Mouse (Mus musculus): ENCODE measurements around the gene Ggn. TPM values are rescaled to one million over a fixed set of nuclear protein-coding genes. Genes with fewer than 3 reads are reported as not detected.

Gene Ggn
- polyA plus RNA-seq, 1 experiment from 2014 or later, result 0.57 TPM

GRCm38 (mm10) chr7:29144006-29144405, 26.0 kb upstream of the Ggn start:
- Histone ChIP-seq H3K4me3 (replicated peaks) (no peak overlapping the region), H3K9me3 (no peaks in the 10 kb centered on the region), H3K4me2 (no peak overlapping the region), H3K36me3 (replicated peaks) (no peaks in the 10 kb centered on the region), H3K4me1 (no peaks in the 10 kb centered on the region), H3K27ac (no peak overlapping the region), H3K27me3 (no peaks in the 10 kb centered on the region), H3K9ac (no peak overlapping the region)
- no peak for ATAC-seq (ENCODE audit: low FRiP score)
- 95% methylated on average over 4 of the region's 4 CpGs for WGBS

GRCm38 (mm10) chr7:29146625-29147367, 23.2 kb upstream of the Ggn start:
- Histone ChIP-seq H3K4me3 (replicated peaks) (no peak overlapping the region), H3K27ac (no peak overlapping the region), H3K27me3 (peaks cover 5% of the 10 kb centered on the region; the same call in 1 of the 2 replicates), H3K9ac (no peak overlapping the region), H3K4me1 (no peaks in the 10 kb centered on the region), H3K9me3 (no peaks in the 10 kb centered on the region), H3K4me2 (no peak overlapping the region), H3K36me3 (replicated peaks) (no peaks in the 10 kb centered on the region)
- WGBS, result 87% methylated on average over 7 of the region's 7 CpGs
- ATAC-seq (ENCODE audit: low FRiP score), result no peak

DNA sequence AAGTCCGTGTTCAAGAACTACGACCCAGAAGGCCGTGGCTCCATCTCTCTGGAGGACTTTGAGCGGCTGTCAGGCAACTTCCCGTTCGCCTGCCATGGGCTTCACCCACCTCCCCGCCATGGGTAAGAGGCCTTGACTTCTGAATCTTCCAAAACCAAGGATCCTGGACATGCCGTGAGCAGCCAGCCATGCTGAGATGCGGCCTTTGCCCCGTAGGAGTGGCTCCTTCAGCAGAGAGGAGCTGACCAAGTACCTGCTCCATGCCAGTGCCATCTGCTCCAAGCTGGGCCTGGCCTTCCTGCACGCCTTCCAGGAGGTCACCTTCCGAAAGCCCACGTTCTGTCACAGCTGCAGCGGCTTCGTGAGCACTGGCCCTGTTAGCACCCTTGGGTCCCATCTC, 21.2 kb upstream of the Ggn start:
- Histone ChIP-seq H3K27ac (no peak overlapping the region), H3K9ac (no peak overlapping the region), H3K27me3 (peaks cover 5% of the 10 kb centered on the region; the same call in 1 of the 2 replicates), H3K9me3 (no peaks in the 10 kb centered on the region), H3K4me3 (replicated peaks) (no peak overlapping the region), H3K4me1 (no peaks in the 10 kb centered on the region), H3K36me3 (replicated peaks) (no peaks in the 10 kb centered on the region), H3K4me2 (no peak overlapping the region)
- no peak for ATAC-seq (ENCODE audit: low FRiP score)
- 87% methylated on average over 15 of the region's 15 CpGs for WGBS

DNA sequence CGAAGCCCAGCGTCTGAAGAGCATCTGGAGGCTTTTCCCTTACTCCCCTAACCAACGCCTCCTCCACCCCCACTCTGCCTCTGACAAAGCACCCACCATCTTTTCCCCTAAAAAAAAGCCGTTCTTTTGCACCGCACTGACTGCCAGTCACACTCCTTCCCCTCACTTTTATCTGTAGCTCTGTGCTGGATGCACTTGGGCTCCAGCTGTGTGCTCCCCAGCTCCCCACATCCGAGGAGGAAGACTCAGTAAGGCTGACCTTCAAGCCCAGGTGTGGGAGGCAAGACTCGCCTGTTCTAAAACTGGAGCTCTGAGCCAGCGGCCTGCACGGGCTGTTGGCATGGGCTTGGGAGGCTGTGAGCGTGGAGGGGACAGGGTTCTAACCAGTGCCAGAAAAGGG, 18.5 kb upstream of the Ggn start:
- Histone ChIP-seq H3K36me3 (replicated peaks) (0 out of 2 replicates have a peak, but pooled peaks cover 3% of the 10 kb centered on the region), H3K27ac (no peak overlapping the region), H3K27me3 (peaks cover 5% of the 10 kb centered on the region; the same call in 1 of the 2 replicates), H3K9me3 (0 out of 2 replicates have a peak, but pooled peaks cover 4% of the 10 kb centered on the region), H3K9ac (no peak overlapping the region), H3K4me1 (peaks cover 8% of the 10 kb centered on the region), H3K4me2 (no peak overlapping the region), H3K4me3 (replicated peaks) (no peak overlapping the region)
- no peak for ATAC-seq (ENCODE audit: low FRiP score)
- WGBS, result 72% methylated on average over 10 of the region's 10 CpGs

- Histone ChIP-seq H3K4me3 (replicated peaks) (no peak overlapping the region), H3K27ac (no peak overlapping the region), H3K9ac (no peak overlapping the region), H3K36me3 (replicated peaks) (0 out of 2 replicates have a peak, but pooled peaks cover 3% of the 10 kb centered on the region), H3K4me1 (peaks cover 16% of the 10 kb centered on the region), H3K27me3 (peaks cover 24% of the 10 kb centered on the region), H3K4me2 (no peak overlapping the region), H3K9me3 (0 out of 2 replicates have a peak, but pooled peaks cover 4% of the 10 kb centered on the region)
- no peak for ATAC-seq (ENCODE audit: low FRiP score)
- 96% methylated on average over 14 of the region's 14 CpGs for WGBS
These were observed 15.8 kb upstream of the Ggn start for GRCm38 (mm10) chr7:29154018-29154720.

- 8% methylated on average over 35 of the region's 37 CpGs for WGBS
- Histone ChIP-seq H3K4me1 (peaks cover 16% of the 10 kb centered on the region), H3K27ac (peak overlapping the region; percentile 92), H3K36me3 (replicated peaks) (0 out of 2 replicates have a peak, but pooled peaks cover 3% of the 10 kb centered on the region), H3K4me3 (replicated peaks) (peak overlapping the region; percentile 66), H3K9me3 (0 out of 2 replicates have a peak, but pooled peaks cover 4% of the 10 kb centered on the region), H3K9ac (peak overlapping the region; percentile 73), H3K4me2 (peak overlapping the region; percentile 89), H3K27me3 (peaks cover 34% of the 10 kb centered on the region)
- ATAC-seq (ENCODE audit: low FRiP score), result peak; percentile 94
These were observed 14.7 kb upstream of the Ggn start for GRCm38 (mm10) chr7:29155196-29155837.

- Histone ChIP-seq H3K9ac (peak within 1 kb of the TSS; percentile 73), H3K27me3 (peaks cover 34% of the 10 kb centered on the region), H3K4me1 (peaks cover 16% of the 10 kb centered on the region), H3K4me2 (peak within 1 kb of the TSS; percentile 89), H3K36me3 (replicated peaks) (peaks cover 6% of the 10 kb centered on the region; the same call in 1 of the 2 replicates), H3K27ac (peak within 1 kb of the TSS; percentile 92), H3K4me3 (replicated peaks) (peak within 1 kb of the TSS; percentile 66), H3K9me3 (0 out of 2 replicates have a peak, but pooled peaks cover 4% of the 10 kb centered on the region)
- WGBS, result 4% methylated on average over 67 of the region's 68 CpGs
- ATAC-seq (ENCODE audit: low FRiP score), result peak; percentile 87
These were observed 13.9 kb upstream of the Ggn start, which contains the start of gene Fam98c for GRCm38 (mm10) chr7:29155838-29156782. Fam98c (minus strand) TSS chr7:29156234.

DNA sequence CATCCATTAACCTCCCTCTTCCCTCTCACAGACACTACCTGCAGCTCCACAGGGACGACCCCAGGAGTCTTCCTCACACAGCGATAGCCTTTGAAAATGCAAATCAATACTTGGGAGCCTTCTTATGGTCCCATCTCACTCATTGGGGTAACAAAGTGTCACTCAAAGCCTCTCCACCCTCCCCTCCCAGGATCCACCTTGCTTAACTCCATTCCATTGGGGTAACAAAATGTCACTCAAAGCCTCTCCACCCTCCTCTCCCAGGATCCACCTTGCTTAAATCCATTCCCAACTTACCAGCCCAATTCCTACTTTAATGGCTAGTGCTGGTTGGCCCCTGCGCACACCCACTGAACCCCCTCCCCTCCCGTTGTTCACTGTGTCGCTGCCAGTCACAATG, 11.7 kb upstream of the Ggn start:
- Histone ChIP-seq H3K4me1 (peaks cover 16% of the 10 kb centered on the region), H3K27me3 (peaks cover 37% of the 10 kb centered on the region), H3K9me3 (0 out of 2 replicates have a peak, but pooled peaks cover 4% of the 10 kb centered on the region), H3K36me3 (replicated peaks) (peaks cover 15% of the 10 kb centered on the region; the same call in 1 of the 2 replicates), H3K4me2 (no peak overlapping the region), H3K9ac (no peak overlapping the region), H3K27ac (no peak overlapping the region), H3K4me3 (replicated peaks) (no peak overlapping the region)
- 2% methylated on average over 5 of the region's 5 CpGs for WGBS
- no peak for ATAC-seq (ENCODE audit: low FRiP score)

- peaks cover 4% of the 10 kb centered on the region for H3K4me1 ChIP-seq
- peaks cover 34% of the 10 kb centered on the region for H3K27me3 ChIP-seq
- H3K4me3 ChIP-seq (replicated peaks), result no peak overlapping the region
- H3K36me3 ChIP-seq (replicated peaks), result peaks cover 17% of the 10 kb centered on the region; the same call in 1 of the 2 replicates
- no peaks in the 10 kb centered on the region for H3K9me3 ChIP-seq
- no peak overlapping the region for H3K9ac ChIP-seq
- no peak for ATAC-seq (ENCODE audit: low FRiP score)
- WGBS, result 88% methylated on average over 5 of the region's 5 CpGs
- H3K4me2 ChIP-seq, result no peak overlapping the region
- H3K27ac ChIP-seq, result no peak overlapping the region
These were observed 7.7 kb upstream of the Ggn start for GRCm38 (mm10) chr7:29162294-29162693.

- ATAC-seq (ENCODE audit: low FRiP score), result no peak
- 20% methylated on average over 9 of the region's 9 CpGs for WGBS
- no peak overlapping the region for H3K4me3 ChIP-seq (replicated peaks)
- H3K9ac ChIP-seq, result no peak overlapping the region
- peaks cover 17% of the 10 kb centered on the region; the same call in 1 of the 2 replicates for H3K36me3 ChIP-seq (replicated peaks)
- no peaks in the 10 kb centered on the region for H3K9me3 ChIP-seq
- H3K4me1 ChIP-seq, result peaks cover 9% of the 10 kb centered on the region
- peaks cover 37% of the 10 kb centered on the region for H3K27me3 ChIP-seq
- no peak overlapping the region for H3K27ac ChIP-seq
- no peak overlapping the region for H3K4me2 ChIP-seq
These were observed 7.1 kb upstream of the Ggn start for GRCm38 (mm10) chr7:29162750-29163525.

DNA sequence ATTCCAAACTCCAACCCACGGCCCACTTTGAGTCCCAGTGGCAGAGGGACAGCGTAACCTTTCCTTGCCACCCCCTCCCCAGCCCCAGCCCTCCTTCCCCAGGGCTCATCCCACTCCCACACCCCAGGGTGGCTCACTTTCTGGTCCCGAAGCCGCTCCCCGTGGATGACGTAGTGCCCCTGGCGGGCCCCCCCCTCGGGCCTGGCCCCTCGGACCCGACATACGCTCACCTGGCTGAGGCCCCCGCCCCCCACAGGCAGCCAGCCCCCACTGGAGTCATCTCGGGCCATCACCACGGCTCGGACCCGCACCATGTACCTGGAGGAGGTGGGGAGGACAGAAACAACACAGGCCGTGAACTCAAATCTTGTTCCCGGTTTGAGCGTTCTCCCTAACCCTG, 2.4 kb upstream of the Ggn start:
- H3K9me3 ChIP-seq, result no peaks in the 10 kb centered on the region
- peak overlapping the region; percentile 76; the same call in 1 of the 2 replicates for H3K9ac ChIP-seq
- ATAC-seq (ENCODE audit: low FRiP score), result no peak
- peak overlapping the region; percentile 78 for H3K4me2 ChIP-seq
- no peak overlapping the region for H3K27ac ChIP-seq
- H3K4me1 ChIP-seq, result peaks cover 46% of the 10 kb centered on the region
- WGBS, result 11% methylated on average over 19 of the region's 19 CpGs
- H3K4me3 ChIP-seq (replicated peaks), result peak overlapping the region; percentile 70
- peaks cover 37% of the 10 kb centered on the region for H3K27me3 ChIP-seq
- H3K36me3 ChIP-seq (replicated peaks), result peaks cover 5% of the 10 kb centered on the region; the same call in 1 of the 2 replicates
